Mouse (Mus musculus) urinary bladder, adult 2 months (tissue): ENCODE measurements around the gene Galnt12. TPM values are rescaled to one million over a fixed set of nuclear protein-coding genes. Genes with fewer than 3 reads are reported as not detected.

Experiments
- DNase-seq: peaks from one replicate; pipeline ENCODE4 v3.0.0; 2022; ENCODE audit warnings: low spot score
- polyA plus RNA-seq: library from polyadenylated mRNA; depleted of rRNA; stranded (reverse); fragments of >200 nt; gene quantifications from 2 replicates; pipeline ENCODE4 v1.2.3, GENCODE M21; 2012; rRNA removed

The Galnt12 gene
- polyA plus RNA-seq, 1 experiment = 3.9 TPM

DNA sequence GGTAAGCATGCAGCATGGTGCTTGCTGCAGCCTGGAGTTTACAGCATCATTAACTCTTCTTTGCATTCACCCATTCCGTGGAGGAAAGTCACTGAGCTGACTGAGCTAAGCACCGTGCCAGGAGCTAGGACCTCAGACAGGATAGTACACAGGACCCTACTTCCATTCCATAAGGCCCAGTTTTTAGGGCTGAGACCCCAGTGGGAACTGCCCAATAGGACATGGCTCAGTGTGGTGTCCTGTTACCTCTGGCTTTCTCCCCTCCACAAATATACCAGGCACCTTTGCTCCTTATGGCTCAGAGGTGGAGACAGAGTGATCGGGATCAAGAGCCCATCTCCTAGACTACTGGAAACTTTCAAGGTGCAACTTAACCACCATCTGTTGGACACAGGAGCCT, 59.1 kb downstream of the Galnt12 start:
- DNase-seq = no peak

GRCm38 (mm10) chr4:47151553-47152183, 60.0 kb downstream of the Galnt12 start:
- no peak for DNase-seq

DNA sequence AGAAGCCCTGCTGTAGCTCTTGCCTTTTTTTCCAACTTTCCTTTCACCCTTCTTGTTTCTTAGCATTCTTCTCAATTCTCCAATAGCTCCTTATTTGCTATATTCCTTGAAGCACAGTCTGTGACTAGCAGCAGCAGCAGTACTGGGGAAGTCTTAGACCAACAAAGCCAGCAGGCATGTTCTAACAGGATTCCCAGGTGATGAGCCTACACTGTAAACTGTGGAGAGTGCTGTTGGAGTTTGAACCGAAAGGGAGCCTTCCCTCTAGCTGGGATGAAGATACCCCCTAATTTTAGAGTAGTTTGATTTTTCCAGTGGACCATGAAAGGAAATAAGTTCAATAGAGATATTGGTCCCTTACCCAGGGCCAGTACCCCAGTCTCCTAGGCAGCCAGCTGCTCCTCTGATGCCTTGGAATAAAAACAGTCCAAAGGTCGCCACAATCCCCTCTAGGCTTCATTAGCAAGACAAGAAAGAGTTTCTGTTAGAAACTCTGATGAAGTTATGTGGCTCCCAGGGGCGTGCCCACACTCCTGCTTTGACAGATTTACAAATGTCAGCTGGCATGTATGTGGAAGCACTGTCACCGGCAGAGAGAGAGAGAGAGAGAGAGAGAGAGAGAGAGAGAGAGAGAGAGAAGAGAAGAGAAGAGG, 69.5 kb downstream of the Galnt12 start:
- no peak for DNase-seq

- DNase-seq = no peak
These were observed 70.3 kb downstream of the Galnt12 start for GRCm38 (mm10) chr4:47161756-47162587.

- no peak for DNase-seq
These were observed 80.6 kb downstream of the Galnt12 start for GRCm38 (mm10) chr4:47172314-47172713.

Other genes with a start within 250 kb of the Galnt12 start
- gene Gabbr2, start 100.0 kb upstream of the Galnt12 start, polyA plus RNA-seq = 0.03 and 0.04 TPM in 2 replicates
- 4.9 and 5.9 TPM in 2 replicates for gene Anks6, start 34.5 kb upstream of the Galnt12 start, polyA plus RNA-seq
- 117 and 147 TPM in 2 replicates for gene Col15a1, start 116.3 kb downstream of the Galnt12 start, polyA plus RNA-seq